19 mouse cellular contexts compared by ENCODE assay signal in genomic region chr11:43441121-43441520, GRCm38 (mm10). TPM values are rescaled to one million over a fixed set of nuclear protein-coding genes. Genes with fewer than 3 reads are reported as not detected.
"Had no signal": no experiment of that assay in that cellular context is flagged by ENCODE, and none has a peak within 500 bp of the region (broad histone marks: within the 10 kb centered on the region; RNA-seq: fewer than 3 reads in every experiment).

No protein-coding gene starts in this region.

- H3K9me3 ChIP-seq: liver, embryonic 15.5 days; lung, embryonic 15.5 days; megakaryocyte, embryonic 14.5 days; midbrain, embryonic 13.5 days; midbrain, embryonic 15.5 days; neural tube, embryonic 13.5 days; neural tube, embryonic 15.5 days had no signal

- H3K4me3 ChIP-seq: liver, embryonic 15.5 days; lung, embryonic 15.5 days; megakaryocyte, embryonic 14.5 days; midbrain, embryonic 13.5 days; midbrain, embryonic 15.5 days; neural tube, embryonic 13.5 days; neural tube, embryonic 15.5 days had no signal

- H3K27me3 ChIP-seq: liver, embryonic 15.5 days; lung, embryonic 15.5 days; megakaryocyte, embryonic 14.5 days; midbrain, embryonic 13.5 days; midbrain, embryonic 15.5 days; neural tube, embryonic 13.5 days; neural tube, embryonic 15.5 days had no signal

- H3K27ac ChIP-seq: liver, embryonic 15.5 days; lung, embryonic 15.5 days; macrophage; midbrain, embryonic 13.5 days; midbrain, embryonic 15.5 days; neural tube, embryonic 13.5 days; neural tube, embryonic 15.5 days had no signal

- ATAC-seq: liver, postnatal 0 days; lung, postnatal 0 days; midbrain, embryonic 13.5 days; midbrain, embryonic 15.5 days had no signal

- H3K4me2 ChIP-seq: liver, embryonic 15.5 days; lung, embryonic 15.5 days; midbrain, embryonic 11.5 days; midbrain, embryonic 13.5 days; midbrain, embryonic 15.5 days; neural tube, embryonic 13.5 days; neural tube, embryonic 15.5 days had no signal

- H3K9ac ChIP-seq: liver, embryonic 15.5 days; liver, postnatal 0 days; lung, embryonic 15.5 days; midbrain, embryonic 13.5 days; midbrain, embryonic 15.5 days; neural tube, embryonic 13.5 days; neural tube, embryonic 15.5 days had no signal

- DNase-seq: liver, postnatal 0 days; lung, adult 2 months; lung, postnatal 14 days; lung, postnatal 36 days; right cerebral cortex, postnatal 14 days; thymus, adult 18-20 months; thymus, postnatal 36 days had no signal

- H3K4me1 ChIP-seq: liver, embryonic 15.5 days; lung, embryonic 15.5 days; midbrain, embryonic 13.5 days; midbrain, embryonic 15.5 days; neural tube, embryonic 13.5 days; neural tube, embryonic 15.5 days had no signal

RNA-seq across cellular contexts. Expression of gene C1qtnf2, which starts 33.0 kb away (rescaled TPM):
- total RNA-seq: megakaryocyte progenitor cell, adult 5-6 weeks; monocyte, adult 5-6 weeks had no signal
- polyA plus RNA-seq: macrophage had no signal
